Mouse (Mus musculus) forebrain, postnatal 0 days (tissue): ENCODE results near the gene Plxnb2. TPM values are rescaled to one million over a fixed set of nuclear protein-coding genes. Genes with fewer than 3 reads are reported as not detected.

Source experiments
- ATAC-seq: fragments of 200-750 bp; cut with Nextera tagmentation; 2 replicates; pipeline ENCODE4 v1.8.0; 2017; ENCODE audit warnings: mild to moderate bottlenecking, moderate library complexity
- DNase-seq: peaks from one replicate; pipeline ENCODE4 v3.0.0-alpha.2; 2015
- H3K27ac ChIP-seq: fragments of 300-500 bp; sonication (generic); 2 replicates; pipeline ENCODE4 v1.5.1; 2014; ENCODE audit warnings: low read depth, mild to moderate bottlenecking, antibody characterized with exemption, low read length, moderate library complexity, mixed read lengths
- H3K27me3 ChIP-seq: fragments of 300-500 bp; sonication (generic); 2 replicates; pipeline ENCODE4 v1.6.1; 2014; ENCODE audit warnings: mild to moderate bottlenecking, low read length, mixed read lengths; ENCODE audit not compliant: insufficient read depth
- H3K36me3 ChIP-seq: fragments of 300-500 bp; sonication (generic); 2 replicates; pipeline ENCODE4 v1.6.1; 2014; ENCODE audit warnings: mild to moderate bottlenecking, moderate library complexity; ENCODE audit not compliant: insufficient read depth
- H3K4me1 ChIP-seq: fragments of 300-500 bp; sonication (generic); 2 replicates; pipeline ENCODE4 v1.6.1; 2014; ENCODE audit warnings: antibody characterized with exemption; ENCODE audit not compliant: insufficient read depth
- H3K4me2 ChIP-seq: fragments of 300-500 bp; sonication (generic); 2 replicates; pipeline ENCODE4 v1.6.1; 2014; ENCODE audit warnings: low read depth, mild to moderate bottlenecking, moderate library complexity
- H3K4me3 ChIP-seq: fragments of 300-500 bp; sonication (generic); 2 replicates; pipeline ENCODE4 v1.5.1; 2014; ENCODE audit warnings: low read depth, low read length, mixed read lengths
- H3K9ac ChIP-seq: fragments of 300-500 bp; sonication (generic); 2 replicates; pipeline ENCODE4 v1.6.1; 2014; ENCODE audit warnings: mild to moderate bottlenecking
- H3K9me3 ChIP-seq: fragments of 300-500 bp; sonication (generic); 2 replicates; pipeline ENCODE4 v1.6.1; 2016; ENCODE audit warnings: low read length
- CTCF ChIP-seq: sonication (generic); IDR thresholded peaks from 2 replicates; pipeline ENCODE4 v1.5.1; 2016; ENCODE audit warnings: antibody characterized with exemption, control low read depth, low read depth
- WGBS: fragments of 180-500 bp; shearing (Covaris S2); extraction: QIAGEN DNeasy Blood & Tissue Kit; methylation state at CpG from one replicate; pipeline ENCODE4 v1.1.7; 2014; 5-methylcytosine and 5-hydroxymethylcytosine counted together
- polyA plus RNA-seq: library from polyadenylated mRNA; unstranded; fragments of >200 nt; fragmentation: Nextera tagmentation; extraction: Ambion mirVana; gene quantifications from 2 replicates; pipeline ENCODE4 v1.2.1, GENCODE M21; 2015
- total RNA-seq: library from RNA; depleted of rRNA; stranded (reverse); fragments of >200 nt; gene quantifications from 2 replicates; pipeline ENCODE4 v1.2.3, GENCODE M21; 2014

The Plxnb2 gene
- total and polyA plus RNA-seq, 2 experiments from 2014 or later = 52.8 to 138 TPM

DNA sequence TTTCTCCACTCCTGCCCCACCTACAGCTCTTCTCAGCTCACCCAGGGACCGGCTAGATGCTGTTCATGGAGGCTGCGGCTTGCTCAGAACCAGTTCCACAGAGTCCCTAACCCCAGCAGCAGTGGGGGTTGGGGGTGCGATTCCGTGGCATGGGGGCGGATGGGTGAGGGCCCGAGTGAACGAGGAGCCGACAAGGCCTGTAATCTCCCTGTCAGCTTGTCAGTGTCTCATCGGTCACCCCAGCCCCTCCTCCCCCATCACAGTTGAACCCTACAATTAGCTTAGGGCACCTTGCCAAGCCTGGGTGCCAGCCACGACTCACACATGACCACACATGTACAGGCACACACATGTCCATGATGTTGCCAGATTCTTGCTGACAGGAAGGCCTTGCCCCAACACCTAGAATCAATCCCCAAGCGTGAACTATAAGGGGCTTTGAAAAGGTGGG, 5.7 kb downstream of the Plxnb2 start:
- no peaks in the 10 kb centered on the region for H3K36me3 ChIP-seq
- WGBS = 35% methylated on average over 11 of the region's 11 CpGs
- H3K4me1 ChIP-seq = peaks cover 44% of the 10 kb centered on the region
- no peaks in the 10 kb centered on the region for H3K27me3 ChIP-seq
- H3K27ac ChIP-seq = peak overlapping the region; percentile 29; the same call in 1 of the 2 replicates
- no peak overlapping the region for H3K9ac ChIP-seq
- no peak for TF ChIP-seq CTCF
- no peaks in the 10 kb centered on the region for H3K9me3 ChIP-seq
- DNase-seq = no peak
- no peak for ATAC-seq
- peak overlapping the region; percentile 99 for H3K4me2 ChIP-seq
- H3K4me3 ChIP-seq = no peak overlapping the region

DNA sequence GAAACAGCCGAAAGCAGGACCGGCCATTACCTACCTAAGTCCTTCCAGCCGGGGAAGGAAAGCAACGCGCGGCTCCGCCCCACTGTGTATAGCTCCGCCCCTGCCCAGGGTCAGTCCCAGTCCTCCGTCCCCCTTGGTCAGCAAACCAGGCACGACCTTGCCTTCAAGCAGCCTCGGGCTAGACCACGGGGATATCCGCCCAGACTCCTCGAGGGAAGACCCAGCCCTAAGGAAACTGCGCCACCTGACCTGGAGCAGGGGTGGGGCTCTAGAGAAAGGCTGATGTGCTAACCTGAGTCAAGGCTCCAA, 6.7 kb downstream of the Plxnb2 start:
- WGBS = 6% methylated on average over 15 of the region's 15 CpGs
- no peaks in the 10 kb centered on the region for H3K27me3 ChIP-seq
- DNase-seq (no peak), ATAC-seq (peak; percentile 23)
- H3K4me3 ChIP-seq = peak overlapping the region; percentile 58
- peak overlapping the region; percentile 72 for H3K9ac ChIP-seq
- H3K9me3 ChIP-seq = no peaks in the 10 kb centered on the region
- peak overlapping the region; percentile 83; the same call in 1 of the 2 replicates for H3K27ac ChIP-seq
- H3K4me2 ChIP-seq = peak overlapping the region; percentile 99
- no peak for TF ChIP-seq CTCF
- H3K4me1 ChIP-seq = peaks cover 39% of the 10 kb centered on the region
- H3K36me3 ChIP-seq = 0 out of 2 replicates have a peak, but pooled peaks cover 2% of the 10 kb centered on the region

DNA sequence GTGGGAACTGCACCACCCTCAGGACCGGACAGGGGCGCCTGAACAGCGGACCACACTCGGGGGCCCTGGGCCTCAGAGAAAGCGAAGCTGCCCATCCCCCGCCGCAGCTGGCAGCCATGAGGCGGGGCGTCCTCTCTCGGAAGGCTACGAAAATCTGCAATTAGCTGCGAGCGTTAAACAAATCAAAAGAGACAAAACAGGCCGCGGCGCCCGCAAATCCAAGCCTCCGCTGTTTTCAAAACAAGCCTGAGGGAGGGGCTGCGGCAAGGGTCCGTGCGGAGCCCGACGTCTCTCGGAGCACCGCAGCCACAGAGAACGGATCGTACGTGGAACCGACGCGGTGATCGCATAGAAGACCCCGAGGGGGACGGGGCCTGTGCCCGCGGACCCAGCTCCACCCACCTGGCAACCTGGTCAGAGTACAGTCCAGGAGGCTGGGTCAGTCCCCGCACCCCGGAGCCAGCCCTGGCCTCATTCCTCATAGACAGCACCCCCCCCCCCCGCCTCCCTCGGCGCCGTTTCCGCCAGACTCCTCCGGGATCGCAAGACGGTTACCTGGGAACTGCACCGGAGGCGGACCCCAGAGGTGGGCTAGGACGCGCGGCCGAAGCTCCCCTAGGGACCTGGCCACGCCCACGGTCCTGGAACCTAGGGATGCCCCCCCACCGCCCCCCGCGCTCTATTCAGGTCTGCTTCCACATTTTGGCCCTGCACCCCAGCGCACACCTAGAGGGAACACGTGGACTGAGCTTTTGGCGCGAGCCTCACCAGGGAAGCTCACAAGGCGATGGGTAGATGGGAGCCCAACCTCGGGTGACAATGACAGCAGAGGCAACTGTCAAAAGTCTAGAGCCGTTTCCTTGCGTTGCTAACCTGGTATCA, 7.3 kb downstream of the Plxnb2 start:
- under 1% methylated on average over 65 of the region's 65 CpGs for WGBS
- TF ChIP-seq CTCF = no peak
- Histone ChIP-seq H3K27me3 (no peaks in the 10 kb centered on the region), H3K27ac (peak overlapping the region; percentile 83), H3K4me2 (peak overlapping the region; percentile 99), H3K9me3 (no peaks in the 10 kb centered on the region), H3K36me3 (0 out of 2 replicates have a peak, but pooled peaks cover 4% of the 10 kb centered on the region), H3K4me3 (peak overlapping the region; percentile 58), H3K9ac (peak overlapping the region; percentile 72), H3K4me1 (peaks cover 33% of the 10 kb centered on the region)
- peak; percentile 83 for DNase-seq
- ATAC-seq = peak; percentile 53

DNA sequence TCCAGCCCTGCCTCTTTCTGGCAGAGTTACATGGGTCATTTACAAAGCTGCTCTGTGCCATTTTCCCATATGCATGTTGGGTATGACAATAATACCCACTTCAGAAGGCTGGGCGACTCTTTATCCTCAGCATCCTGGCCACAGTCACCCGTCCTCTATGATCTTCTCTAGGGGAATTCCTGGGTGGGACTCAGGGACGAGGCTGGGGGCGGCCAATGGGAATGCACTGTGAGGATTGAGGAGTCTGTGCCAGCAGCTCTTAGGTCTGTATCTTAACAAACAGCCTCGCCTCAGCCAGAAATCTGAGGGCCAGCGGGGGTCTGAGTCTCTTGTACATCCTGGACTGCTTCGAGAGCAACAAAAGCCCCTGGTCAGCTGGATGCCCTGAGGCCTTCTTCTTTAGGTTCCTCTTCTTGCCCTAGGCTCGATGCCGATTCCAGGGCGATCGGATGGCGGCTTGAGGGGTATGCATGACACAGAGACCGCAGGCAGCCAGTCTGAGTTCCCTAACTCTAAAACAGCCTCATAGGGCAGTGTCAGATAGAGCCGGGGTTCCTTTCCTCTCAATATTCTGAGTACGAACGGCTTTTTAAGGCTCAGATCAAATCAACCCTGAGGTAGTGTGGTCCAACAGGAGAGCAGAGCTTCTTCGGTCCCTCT, 8.2 kb downstream of the Plxnb2 start:
- no peak for DNase-seq
- Histone ChIP-seq H3K9ac (peak overlapping the region; percentile 72), H3K4me1 (peaks cover 25% of the 10 kb centered on the region)

DNA sequence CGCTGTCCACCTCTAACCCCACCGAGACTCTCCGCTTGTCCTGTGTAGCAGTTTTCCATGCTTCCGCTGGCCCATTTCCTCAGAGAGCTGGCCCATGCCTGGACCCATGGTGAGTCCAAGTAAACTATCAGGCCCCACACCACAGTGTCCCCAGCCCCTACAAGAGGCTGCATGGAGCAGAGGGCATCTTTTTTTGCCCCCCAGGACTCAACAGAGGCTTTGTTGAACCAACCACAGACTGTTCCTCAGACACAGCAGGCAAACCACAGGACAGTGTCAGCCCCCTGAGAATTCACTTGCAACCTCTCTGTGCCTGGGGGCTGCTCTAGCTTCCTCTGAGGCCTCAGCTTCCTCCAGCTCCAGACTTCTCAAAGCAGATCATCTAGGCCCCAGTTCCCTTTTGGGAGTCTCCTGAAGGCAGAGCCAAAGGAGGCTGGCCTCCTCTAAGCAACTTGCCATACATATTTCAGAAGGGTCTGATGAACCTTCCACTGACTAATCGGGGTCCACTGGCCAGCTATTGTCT, 9.0 kb downstream of the Plxnb2 start:
- 90% methylated on average over 5 of the region's 5 CpGs for WGBS
- DNase-seq = no peak
- Histone ChIP-seq H3K4me3 (no peak overlapping the region), H3K4me2 (no peak overlapping the region), H3K9me3 (no peaks in the 10 kb centered on the region), H3K4me1 (peaks cover 17% of the 10 kb centered on the region), H3K36me3 (peaks cover 20% of the 10 kb centered on the region), H3K27me3 (no peaks in the 10 kb centered on the region), H3K9ac (no peak overlapping the region), H3K27ac (no peak overlapping the region)
- no peak for ATAC-seq
- no peak for TF ChIP-seq CTCF

More for the DNA sequence above, 8.2 kb downstream of the Plxnb2 start:
- ATAC-seq = no peak; the same call in 1 of the 2 replicates
- Histone ChIP-seq H3K4me2 (peak overlapping the region; percentile 99), H3K9me3 (no peaks in the 10 kb centered on the region), H3K27ac (peak overlapping the region; percentile 83), H3K27me3 (no peaks in the 10 kb centered on the region), H3K36me3 (peaks cover 12% of the 10 kb centered on the region), H3K4me3 (peak overlapping the region; percentile 58)
- TF ChIP-seq CTCF = no peak
- 15% methylated on average over 17 of the region's 17 CpGs for WGBS

DNA sequence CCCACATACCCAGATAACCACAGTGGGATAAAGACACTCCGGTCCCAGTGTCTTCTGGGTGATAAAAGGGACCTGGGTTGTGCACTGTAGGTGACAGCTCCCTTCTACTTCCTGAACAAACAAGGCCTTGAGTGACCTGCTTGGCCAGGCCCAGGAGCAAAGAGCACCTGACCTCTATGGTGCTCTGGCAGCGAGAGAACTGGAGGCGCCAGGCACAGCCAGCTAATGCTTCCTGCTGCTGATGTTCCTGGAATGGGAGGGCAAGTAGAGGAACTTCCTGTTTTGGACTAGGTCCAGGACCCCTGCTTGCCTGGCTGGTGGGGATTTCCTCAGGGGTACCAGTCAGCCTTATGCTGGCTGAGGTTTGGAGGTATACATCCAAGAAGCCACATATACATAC, 10.5 kb downstream of the Plxnb2 start:
- TF ChIP-seq CTCF = no peak
- Histone ChIP-seq H3K9ac (0 out of 2 replicates have a peak overlapping the region, but pooled peaks have one; percentile 10), H3K36me3 (peaks cover 35% of the 10 kb centered on the region), H3K4me1 (peaks cover 17% of the 10 kb centered on the region), H3K27ac (0 out of 2 replicates have a peak overlapping the region, but pooled peaks have one; percentile 16), H3K9me3 (no peaks in the 10 kb centered on the region), H3K4me3 (no peak overlapping the region), H3K27me3 (no peaks in the 10 kb centered on the region), H3K4me2 (no peak overlapping the region)
- ATAC-seq (no peak), DNase-seq (no peak)
- WGBS = 56% methylated on average over 3 of the region's 3 CpGs
